Mouse (Mus musculus) heart, embryonic 12.5 days (tissue): ENCODE results near the gene Bin2. TPM values are rescaled to one million over a fixed set of nuclear protein-coding genes. Genes with fewer than 3 reads are reported as not detected.
A peak's percentile ranks its signal among the peaks of the same experiment; 100 is the strongest.

Source experiments
- ATAC-seq: fragments of 200-750 bp; cut with Nextera tagmentation; 2 replicates; pipeline ENCODE4 v1.8.0; 2017; ENCODE audit warnings: moderate TSS enrichment, moderate library complexity; ENCODE audit not compliant: insufficient number of reproducible peaks, low FRiP score
- H3K27ac ChIP-seq: fragments of 300-500 bp; sonication (generic); 2 replicates; pipeline ENCODE4 v1.5.1; 2016; ENCODE audit warnings: mild to moderate bottlenecking, moderate library complexity; ENCODE audit not compliant: poor library complexity, severe bottlenecking
- H3K27me3 ChIP-seq: fragments of 300-500 bp; sonication (generic); replicated peaks from 2 replicates; pipeline ENCODE4 v1.6.1; 2016; ENCODE audit warnings: mild to moderate bottlenecking, moderate library complexity
- H3K36me3 ChIP-seq: fragments of 300-500 bp; sonication (generic); 2 replicates; pipeline ENCODE4 v1.6.1; 2016; ENCODE audit warnings: mild to moderate bottlenecking, moderate library complexity
- H3K4me1 ChIP-seq: fragments of 300-500 bp; sonication (generic); replicated peaks from 2 replicates; pipeline ENCODE4 v1.6.1; 2016; ENCODE audit warnings: mild to moderate bottlenecking
- H3K4me2 ChIP-seq: fragments of 300-500 bp; sonication (generic); 2 replicates; pipeline ENCODE4 v1.6.1; 2016; ENCODE audit warnings: mild to moderate bottlenecking, moderate library complexity
- H3K4me3 ChIP-seq: fragments of 300-500 bp; sonication (generic); 2 replicates; pipeline ENCODE4 v1.5.1; 2016; ENCODE audit warnings: mild to moderate bottlenecking
- H3K9ac ChIP-seq: fragments of 300-500 bp; sonication (generic); 2 replicates; pipeline ENCODE4 v1.6.1; 2016; ENCODE audit warnings: mild to moderate bottlenecking, moderate library complexity
- H3K9me3 ChIP-seq: fragments of 300-500 bp; sonication (generic); replicated peaks from 2 replicates; pipeline ENCODE4 v1.6.1; 2016; ENCODE audit warnings: mild to moderate bottlenecking, moderate library complexity
- WGBS: fragments of 180-500 bp; shearing (Covaris S2); methylation state at CpG from one replicate; pipeline ENCODE4 v1.1.7; 2016; 5-methylcytosine and 5-hydroxymethylcytosine counted together
- polyA plus RNA-seq: library from polyadenylated mRNA; unstranded; fragments of >200 nt; fragmentation: Nextera tagmentation; extraction: Ambion mirVana; gene quantifications from 2 replicates; pipeline ENCODE4 v1.2.1, GENCODE M21; 2016

The Bin2 gene
- polyA plus RNA-seq, 1 experiment from 2014 or later = 3.7 TPM

- Histone ChIP-seq H3K4me2 (no peak overlapping the region), H3K9ac (no peak overlapping the region), H3K9me3 (no peaks in the 10 kb centered on the region), H3K27me3 (peaks cover 59% of the 10 kb centered on the region), H3K4me1 (peaks cover 7% of the 10 kb centered on the region; the same call in 1 of the 2 replicates), H3K36me3 (no peaks in the 10 kb centered on the region), H3K27ac (no peak overlapping the region), H3K4me3 (no peak overlapping the region)
- ATAC-seq = no peak
- 57% methylated on average over 10 of the region's 10 CpGs for whole genome bisulfite sequencing
These were observed 31.8 kb upstream of the Bin2 start for GRCm38 (mm10) chr15:100701108-100701507.

GRCm38 (mm10) chr15:100700424-100700823 lies 31.1 kb upstream of the Bin2 start:
- WGBS = 64% methylated on average over 5 of the region's 5 CpGs
- Histone ChIP-seq H3K27ac (no peak overlapping the region), H3K9me3 (no peaks in the 10 kb centered on the region), H3K36me3 (no peaks in the 10 kb centered on the region), H3K4me2 (no peak overlapping the region), H3K4me1 (peaks cover 7% of the 10 kb centered on the region; the same call in 1 of the 2 replicates), H3K27me3 (peaks cover 62% of the 10 kb centered on the region), H3K9ac (no peak overlapping the region), H3K4me3 (no peak overlapping the region)
- no peak for ATAC-seq

- Histone ChIP-seq H3K4me3 (no peak overlapping the region), H3K27me3 (peaks cover 55% of the 10 kb centered on the region), H3K27ac (no peak overlapping the region), H3K9me3 (no peaks in the 10 kb centered on the region), H3K9ac (no peak overlapping the region), H3K36me3 (no peaks in the 10 kb centered on the region), H3K4me2 (no peak overlapping the region), H3K4me1 (peaks cover 7% of the 10 kb centered on the region; the same call in 1 of the 2 replicates)
- 68% methylated on average over 6 of the region's 6 CpGs for WGBS
- ATAC-seq = no peak
These were observed 30.0 kb upstream of the Bin2 start for GRCm38 (mm10) chr15:100699386-100699785.

- Histone ChIP-seq H3K27me3 (peaks cover 47% of the 10 kb centered on the region), H3K9ac (no peak overlapping the region), H3K4me3 (no peak overlapping the region), H3K4me1 (no peaks in the 10 kb centered on the region), H3K4me2 (no peak overlapping the region), H3K36me3 (no peaks in the 10 kb centered on the region), H3K9me3 (no peaks in the 10 kb centered on the region), H3K27ac (no peak overlapping the region)
- WGBS = 73% methylated on average over 10 of the region's 10 CpGs
- no peak for ATAC-seq
These were observed 28.7 kb upstream of the Bin2 start for GRCm38 (mm10) chr15:100698078-100698477.

- Histone ChIP-seq H3K9me3 (peaks cover 6% of the 10 kb centered on the region), H3K9ac (no peak overlapping the region), H3K27ac (no peak overlapping the region), H3K4me1 (peaks cover 7% of the 10 kb centered on the region), H3K4me3 (no peak overlapping the region), H3K36me3 (peaks cover 5% of the 10 kb centered on the region; the same call in 1 of the 2 replicates), H3K27me3 (peaks cover 25% of the 10 kb centered on the region; the same call in 1 of the 2 replicates), H3K4me2 (no peak overlapping the region)
- 88% methylated on average over 9 of the region's 9 CpGs for WGBS
- no peak for ATAC-seq
These were observed 25.1 kb upstream of the Bin2 start for GRCm38 (mm10) chr15:100694406-100694805.

GRCm38 (mm10) chr15:100691990-100692389 lies 22.6 kb upstream of the Bin2 start:
- Histone ChIP-seq H3K36me3 (peaks cover 5% of the 10 kb centered on the region; the same call in 1 of the 2 replicates), H3K4me1 (peaks cover 15% of the 10 kb centered on the region), H3K27ac (no peak overlapping the region), H3K27me3 (peaks cover 16% of the 10 kb centered on the region; the same call in 1 of the 2 replicates), H3K4me3 (no peak overlapping the region), H3K4me2 (no peak overlapping the region), H3K9me3 (peaks cover 6% of the 10 kb centered on the region), H3K9ac (no peak overlapping the region)
- no peak for ATAC-seq
- WGBS = 27% methylated on average over 3 of the region's 3 CpGs

GRCm38 (mm10) chr15:100687430-100687971 lies 18.1 kb upstream of the Bin2 start, which contains the start of gene Cela1:
Gene Cela1, minus strand, starts transcription at chr15:100687921.
- WGBS = 68% methylated on average over 8 of the region's 8 CpGs
- ATAC-seq = no peak
- no peak within 1 kb of the TSS for H3K27ac ChIP-seq
- peaks cover 29% of the 10 kb centered on the region for H3K4me1 ChIP-seq
- peaks cover 6% of the 10 kb centered on the region for H3K9me3 ChIP-seq
- no peak within 1 kb of the TSS for H3K4me3 ChIP-seq
- no peak within 1 kb of the TSS for H3K9ac ChIP-seq
- H3K36me3 ChIP-seq = peaks cover 5% of the 10 kb centered on the region; the same call in 1 of the 2 replicates
- H3K27me3 ChIP-seq = peaks cover 18% of the 10 kb centered on the region
- 0 out of 2 replicates have a peak within 1 kb of the TSS, but pooled peaks have one; percentile 14 for H3K4me2 ChIP-seq

GRCm38 (mm10) chr15:100686989-100687388 lies 17.6 kb upstream of the Bin2 start:
- H3K4me2 ChIP-seq = 0 out of 2 replicates have a peak overlapping the region, but pooled peaks have one; percentile 14

GRCm38 (mm10) chr15:100686434-100686833 lies 17.1 kb upstream of the Bin2 start:
- H3K27me3 ChIP-seq = peaks cover 18% of the 10 kb centered on the region
- WGBS = 89% methylated on average over 6 of the region's 6 CpGs

More at GRCm38 (mm10) chr15:100686989-100687388, 17.6 kb upstream of the Bin2 start:
- H3K4me1 ChIP-seq = peaks cover 26% of the 10 kb centered on the region
- peaks cover 18% of the 10 kb centered on the region for H3K27me3 ChIP-seq
- peaks cover 6% of the 10 kb centered on the region for H3K9me3 ChIP-seq
- H3K9ac ChIP-seq = no peak overlapping the region
- no peak for ATAC-seq
- H3K4me3 ChIP-seq = no peak overlapping the region
- H3K36me3 ChIP-seq = peaks cover 5% of the 10 kb centered on the region; the same call in 1 of the 2 replicates
- WGBS = 43% methylated on average over 12 of the region's 12 CpGs
- no peak overlapping the region for H3K27ac ChIP-seq

GRCm38 (mm10) chr15:100685849-100686248 lies 16.5 kb upstream of the Bin2 start:
- no peak for ATAC-seq
- H3K4me1 ChIP-seq = peaks cover 23% of the 10 kb centered on the region

More at GRCm38 (mm10) chr15:100686434-100686833, 17.1 kb upstream of the Bin2 start:
- no peak for ATAC-seq
- Histone ChIP-seq H3K4me2 (no peak overlapping the region), H3K27ac (no peak overlapping the region), H3K9ac (no peak overlapping the region), H3K36me3 (peaks cover 5% of the 10 kb centered on the region; the same call in 1 of the 2 replicates), H3K4me3 (no peak overlapping the region), H3K4me1 (peaks cover 23% of the 10 kb centered on the region), H3K9me3 (peaks cover 6% of the 10 kb centered on the region)

GRCm38 (mm10) chr15:100685255-100685654 lies 15.9 kb upstream of the Bin2 start:
- no peak overlapping the region for H3K4me3 ChIP-seq
- no peak overlapping the region for H3K4me2 ChIP-seq
- H3K27ac ChIP-seq = no peak overlapping the region
- no peak overlapping the region for H3K9ac ChIP-seq
- H3K4me1 ChIP-seq = peaks cover 23% of the 10 kb centered on the region
- WGBS = 22% methylated on average over 13 of the region's 13 CpGs
- ATAC-seq = no peak
- peaks cover 18% of the 10 kb centered on the region for H3K27me3 ChIP-seq
- peaks cover 2% of the 10 kb centered on the region; the same call in 1 of the 2 replicates for H3K36me3 ChIP-seq
- H3K9me3 ChIP-seq = peaks cover 3% of the 10 kb centered on the region

More at GRCm38 (mm10) chr15:100685849-100686248, 16.5 kb upstream of the Bin2 start:
- Histone ChIP-seq H3K36me3 (peaks cover 5% of the 10 kb centered on the region; the same call in 1 of the 2 replicates), H3K4me2 (no peak overlapping the region), H3K4me3 (no peak overlapping the region), H3K9ac (no peak overlapping the region), H3K27ac (no peak overlapping the region), H3K27me3 (peaks cover 18% of the 10 kb centered on the region), H3K9me3 (peaks cover 6% of the 10 kb centered on the region)
- 69% methylated on average over 8 of the region's 8 CpGs for WGBS
